In genomic region chr19:54070521-54070920, GRCm38 (mm10) we compare ENCODE assay signal across 17 mouse cellular contexts. TPM values are rescaled to one million over a fixed set of nuclear protein-coding genes. Genes with fewer than 3 reads are reported as not detected.
A peak's percentile ranks its signal among the peaks of the same experiment; 100 is the strongest.
DNase-seq lines count a peak whose midpoint lies in the region; ATAC-seq and TF ChIP-seq lines count a peak whose summit lies in the region.
"Had no signal": no experiment of that assay in that cellular context is flagged by ENCODE, and none has a peak within 500 bp of the region (broad histone marks: within the 10 kb centered on the region; RNA-seq: fewer than 3 reads in every experiment).

No protein-coding gene starts in this region.

- peak; percentile 66 for DNase-seq in embryonic facial prominence, embryonic 14.5 days (ENCODE audit: low spot score)
- no peak for DNase-seq in embryonic facial prominence, embryonic 10.5 days (ENCODE audit: low spot score)
- peak; percentile 39 to 58 for DNase-seq in kidney, postnatal 4 days
- DNase-seq in kidney, adult 11 months: no peak
- peak; percentile 93 for DNase-seq in stomach, postnatal 0 days (ENCODE audit: low spot score)
- DNase-seq in left cerebral cortex, adult 9 months (ENCODE audit: low spot score in 2 of 2): no peak
- DNase-seq in adrenal gland, postnatal 25 days: no peak
- DNase-seq: cerebellum, adult 8-10 months; gastrocnemius, adult 2 months; spleen, adult 18-20 months had no signal

- no peak overlapping the region for H3K4me3 ChIP-seq in embryonic facial prominence, embryonic 14.5 days (ENCODE audit: low read depth, low read length)
- H3K4me3 ChIP-seq in embryonic facial prominence, embryonic 10.5 days: no peak overlapping the region
- no peak overlapping the region for H3K4me3 ChIP-seq in lung, embryonic 15.5 days
- H3K4me3 ChIP-seq in stomach, postnatal 0 days (ENCODE audit: low read depth, low read length): no peak overlapping the region
- H3K4me3 ChIP-seq: forebrain, embryonic 15.5 days; gastrocnemius, adult 2 months; heart, embryonic 12.5 days; hindbrain, embryonic 10.5 days; left cerebral cortex, adult 2 months; megakaryocyte, embryonic 14.5 days had no signal

- H3K4me1 ChIP-seq in embryonic facial prominence, embryonic 14.5 days (ENCODE audit: control insufficient read depth, insufficient read depth, low read length): no peaks in the 10 kb centered on the region
- no peaks in the 10 kb centered on the region for H3K4me1 ChIP-seq in embryonic facial prominence, embryonic 10.5 days
- H3K4me1 ChIP-seq in lung, embryonic 15.5 days: 0 out of 2 replicates have a peak, but pooled peaks cover 5% of the 10 kb centered on the region
- H3K4me1 ChIP-seq in stomach, postnatal 0 days (replicated peaks; ENCODE audit: control insufficient read depth, insufficient read depth): peaks cover 6% of the 10 kb centered on the region
- H3K4me1 ChIP-seq: forebrain, embryonic 15.5 days; hindbrain, embryonic 10.5 days had no signal

- no peak for TF ChIP-seq EP300 in stomach, postnatal 0 days (optimal IDR thresholded peaks at IDR 0.05)

- H3K9me3 ChIP-seq in embryonic facial prominence, embryonic 14.5 days (ENCODE audit: control insufficient read depth, low read length): no peaks in the 10 kb centered on the region
- H3K9me3 ChIP-seq in embryonic facial prominence, embryonic 10.5 days: no peaks in the 10 kb centered on the region
- no peaks in the 10 kb centered on the region for H3K9me3 ChIP-seq in lung, embryonic 15.5 days
- no peaks in the 10 kb centered on the region for H3K9me3 ChIP-seq in stomach, postnatal 0 days (ENCODE audit: control insufficient read depth, low read length)
- H3K9me3 ChIP-seq: forebrain, embryonic 15.5 days; heart, embryonic 12.5 days; hindbrain, embryonic 10.5 days had no signal

- peak; percentile 30; the same call in 1 of the 2 replicates for ATAC-seq in embryonic facial prominence, embryonic 14.5 days (ENCODE audit: low read depth)
- 0 out of 2 replicates have a peak, but pooled peaks have one; percentile 50 for ATAC-seq in lung, embryonic 15.5 days (ENCODE audit: borderline replicate concordance, extremely low read depth, low FRiP score, low TSS enrichment)
- peak; percentile 83 for ATAC-seq in stomach, postnatal 0 days (ENCODE audit: low FRiP score, low TSS enrichment)
- ATAC-seq: forebrain, embryonic 15.5 days; inflammation-experienced regulatory T-cells, adult 6 months had no signal

- no peak overlapping the region for H3K27ac ChIP-seq in embryonic facial prominence, embryonic 14.5 days (replicated peaks; ENCODE audit: low read depth, low read length)
- no peak overlapping the region for H3K27ac ChIP-seq in embryonic facial prominence, embryonic 10.5 days (replicated peaks)
- no peak overlapping the region for H3K27ac ChIP-seq in lung, embryonic 15.5 days
- peak overlapping the region; percentile 13; the same call in 1 of the 2 replicates for H3K27ac ChIP-seq in stomach, postnatal 0 days (replicated peaks)
- H3K27ac ChIP-seq: forebrain, embryonic 15.5 days; gastrocnemius, adult 2 months; hindbrain, embryonic 10.5 days; left cerebral cortex, adult 2 months had no signal

- no peaks in the 10 kb centered on the region for H3K27me3 ChIP-seq in embryonic facial prominence, embryonic 14.5 days (replicated peaks; ENCODE audit: control insufficient read depth, insufficient read depth, low read length)
- H3K27me3 ChIP-seq in embryonic facial prominence, embryonic 10.5 days (replicated peaks; ENCODE audit: low read depth, poor library complexity, severe bottlenecking): no peaks in the 10 kb centered on the region
- no peaks in the 10 kb centered on the region for H3K27me3 ChIP-seq in lung, embryonic 15.5 days
- no peaks in the 10 kb centered on the region for H3K27me3 ChIP-seq in stomach, postnatal 0 days (ENCODE audit: control insufficient read depth, insufficient read depth, low read length)
- H3K27me3 ChIP-seq: forebrain, embryonic 15.5 days; heart, embryonic 12.5 days had no signal

- H3K36me3 ChIP-seq in embryonic facial prominence, embryonic 14.5 days (ENCODE audit: control insufficient read depth, insufficient read depth, low read length): no peaks in the 10 kb centered on the region
- H3K36me3 ChIP-seq in embryonic facial prominence, embryonic 10.5 days (replicated peaks): no peaks in the 10 kb centered on the region
- no peaks in the 10 kb centered on the region for H3K36me3 ChIP-seq in lung, embryonic 15.5 days
- H3K36me3 ChIP-seq in stomach, postnatal 0 days (ENCODE audit: control insufficient read depth, insufficient read depth, low read length): no peaks in the 10 kb centered on the region
- H3K36me3 ChIP-seq: forebrain, embryonic 15.5 days; heart, embryonic 12.5 days; hindbrain, embryonic 10.5 days had no signal

- 77% methylated on average over 5 of the region's 5 CpGs for WGBS in embryonic facial prominence, embryonic 14.5 days
- WGBS in embryonic facial prominence, embryonic 10.5 days: 85% methylated on average over 5 of the region's 5 CpGs
- WGBS in lung, embryonic 15.5 days: 53% methylated on average over 5 of the region's 5 CpGs
- 46% methylated on average over 5 of the region's 5 CpGs for WGBS in stomach, postnatal 0 days

- no peak overlapping the region for H3K4me2 ChIP-seq in embryonic facial prominence, embryonic 14.5 days (ENCODE audit: low read depth, low read length)
- H3K4me2 ChIP-seq in lung, embryonic 15.5 days: no peak overlapping the region
- H3K4me2 ChIP-seq in stomach, postnatal 0 days (replicated peaks; ENCODE audit: low read depth): no peak overlapping the region
- H3K4me2 ChIP-seq: forebrain, embryonic 15.5 days; heart, embryonic 12.5 days had no signal

- no peak overlapping the region for H3K9ac ChIP-seq in embryonic facial prominence, embryonic 14.5 days (ENCODE audit: low read depth, low read length)
- no peak overlapping the region for H3K9ac ChIP-seq in lung, embryonic 15.5 days
- no peak overlapping the region for H3K9ac ChIP-seq in stomach, postnatal 0 days (ENCODE audit: low read length)
- H3K9ac ChIP-seq: forebrain, embryonic 15.5 days; heart, embryonic 12.5 days had no signal

- TF ChIP-seq CTCF in stomach, postnatal 0 days (IDR thresholded peaks at IDR 0.05; ENCODE audit: low read depth): no peak

RNA-seq across cellular contexts. Expression of gene Adra2a, which starts 26.6 kb away (rescaled TPM):
- polyA plus RNA-seq in embryonic facial prominence, embryonic 14.5 days (2014; fragmentation: Nextera tagmentation; extraction: Ambion mirVana): 2.1 and 2.3 TPM in 2 replicates
- polyA plus RNA-seq in embryonic facial prominence, embryonic 10.5 days (2016; fragmentation: Nextera tagmentation; extraction: Ambion mirVana): 0.14 and 0.29 TPM in 2 replicates
- polyA plus RNA-seq in lung, embryonic 15.5 days (2015; fragmentation: Nextera tagmentation; extraction: Ambion mirVana): 0.19 and 0.24 TPM in 2 replicates
- 0.16 and 0.18 TPM in 2 replicates for polyA plus RNA-seq in stomach, postnatal 0 days (2015; fragmentation: Nextera tagmentation; extraction: Ambion mirVana)
- 0.18 TPM in 1 of 2 replicates, not detected in the other for total RNA-seq in adrenal gland, postnatal 25 days (2021)
- polyA plus RNA-seq: inflammation-experienced regulatory T-cells, adult 6 months had no signal

Comparison
In these comparisons a context has a peak if more than half of its experiments do, and no peak if none do; other contexts are left out.
1. DNase-seq: peak in embryonic facial prominence, embryonic 14.5 days (single experiment), kidney, postnatal 4 days (2 of 2) and stomach, postnatal 0 days (single experiment); none in embryonic facial prominence, embryonic 10.5 days (single experiment), kidney, adult 11 months (single experiment), left cerebral cortex, adult 9 months (0 of 2) and adrenal gland, postnatal 25 days (single experiment).
2. ATAC-seq: peak in every context shown above with its lines; median percentile 83 in stomach, postnatal 0 days; 50 in lung, embryonic 15.5 days; 30 in embryonic facial prominence, embryonic 14.5 days.